Mouse (Mus musculus) heart, embryonic 16.5 days (tissue): ENCODE results near the gene Epb41. TPM values are rescaled to one million over a fixed set of nuclear protein-coding genes. Genes with fewer than 3 reads are reported as not detected.

Experiments used
- ATAC-seq: fragments of 200-750 bp; cut with Nextera tagmentation; replicated peaks from 2 replicates; pipeline ENCODE4 v1.8.0; 2017; ENCODE audit warnings: moderate number of reproducible peaks; ENCODE audit not compliant: insufficient read depth, low FRiP score; ENCODE audit errors: extremely low read depth
- H3K27ac ChIP-seq: fragments of 300-500 bp; sonication (generic); 2 replicates; pipeline ENCODE4 v1.5.1; 2014; ENCODE audit warnings: mild to moderate bottlenecking, low read length, control low read depth, moderate library complexity
- H3K27me3 ChIP-seq: fragments of 300-500 bp; sonication (generic); 2 replicates; pipeline ENCODE4 v1.6.1; 2014; ENCODE audit warnings: low read length, mixed read lengths; ENCODE audit not compliant: control insufficient read depth, insufficient read depth
- H3K36me3 ChIP-seq: fragments of 300-500 bp; sonication (generic); 2 replicates; pipeline ENCODE4 v1.6.1; 2014; ENCODE audit not compliant: control insufficient read depth, insufficient read depth
- H3K4me1 ChIP-seq: fragments of 300-500 bp; sonication (generic); 2 replicates; pipeline ENCODE4 v1.6.1; 2014; ENCODE audit warnings: low read length, mixed read lengths; ENCODE audit not compliant: control insufficient read depth, insufficient read depth
- H3K4me2 ChIP-seq: fragments of 300-500 bp; sonication (generic); 2 replicates; pipeline ENCODE4 v1.6.1; 2014; ENCODE audit warnings: low read depth, mild to moderate bottlenecking, control low read depth, low read length
- H3K4me3 ChIP-seq: fragments of 300-500 bp; sonication (generic); 2 replicates; pipeline ENCODE4 v1.5.1; 2014; ENCODE audit warnings: mild to moderate bottlenecking, control low read depth, low read length
- H3K9ac ChIP-seq: fragments of 300-500 bp; sonication (generic); 2 replicates; pipeline ENCODE4 v1.6.1; 2014; ENCODE audit warnings: low read length, control low read depth
- H3K9me3 ChIP-seq: fragments of 300-500 bp; sonication (generic); replicated peaks from 2 replicates; pipeline ENCODE4 v1.6.1; 2016; ENCODE audit warnings: low read length; ENCODE audit not compliant: control insufficient read depth
- WGBS: fragments of 180-500 bp; shearing (Covaris S2); extraction: QIAGEN DNeasy Blood & Tissue Kit; methylation state at CpG from one replicate; pipeline ENCODE4 v1.1.7; 2014; 5-methylcytosine and 5-hydroxymethylcytosine counted together
- polyA plus RNA-seq: library from polyadenylated mRNA; unstranded; fragments of >200 nt; fragmentation: Nextera tagmentation; extraction: Ambion mirVana; gene quantifications from 2 replicates; pipeline ENCODE4 v1.2.1, GENCODE M21; 2015

The Epb41 gene
- polyA plus RNA-seq, 1 experiment from 2014 or later = 67.4 TPM

- H3K27me3 ChIP-seq = no peaks in the 10 kb centered on the region
- H3K4me1 ChIP-seq = peaks cover 8% of the 10 kb centered on the region
- 15% methylated on average over 4 of the region's 4 CpGs for WGBS
- no peak overlapping the region for H3K4me3 ChIP-seq
- ATAC-seq = no peak
- H3K4me2 ChIP-seq = no peak overlapping the region
- no peaks in the 10 kb centered on the region for H3K9me3 ChIP-seq
- no peak overlapping the region for H3K27ac ChIP-seq
- H3K36me3 ChIP-seq = peaks cover 18% of the 10 kb centered on the region
- no peak overlapping the region for H3K9ac ChIP-seq
Observed at GRCm38 (mm10) chr4:131977201-131977600, 97.9 kb downstream of the Epb41 start.

GRCm38 (mm10) chr4:131970244-131970853 lies 104.8 kb downstream of the Epb41 start:
- Histone ChIP-seq H3K27ac (no peak overlapping the region), H3K9ac (no peak overlapping the region), H3K4me3 (no peak overlapping the region), H3K36me3 (peaks cover 24% of the 10 kb centered on the region), H3K4me2 (no peak overlapping the region), H3K4me1 (peaks cover 12% of the 10 kb centered on the region), H3K9me3 (no peaks in the 10 kb centered on the region), H3K27me3 (no peaks in the 10 kb centered on the region)
- WGBS = 76% methylated on average over 7 of the region's 7 CpGs
- no peak for ATAC-seq

- H3K9me3 ChIP-seq = no peaks in the 10 kb centered on the region
- peaks cover 21% of the 10 kb centered on the region for H3K36me3 ChIP-seq
- no peak for ATAC-seq
- H3K4me1 ChIP-seq = peaks cover 4% of the 10 kb centered on the region
- no peak overlapping the region for H3K9ac ChIP-seq
- no peak overlapping the region for H3K4me3 ChIP-seq
- 86% methylated on average over 2 of the region's 2 CpGs for WGBS
- H3K27me3 ChIP-seq = no peaks in the 10 kb centered on the region
- H3K4me2 ChIP-seq = no peak overlapping the region
- no peak overlapping the region for H3K27ac ChIP-seq
Observed at GRCm38 (mm10) chr4:131968873-131969272, 106.2 kb downstream of the Epb41 start.

- no peak for ATAC-seq
- H3K9me3 ChIP-seq = no peaks in the 10 kb centered on the region
- H3K4me3 ChIP-seq = no peak overlapping the region
- WGBS = 85% methylated on average over 3 of the region's 3 CpGs
- H3K36me3 ChIP-seq = peaks cover 9% of the 10 kb centered on the region
- no peak overlapping the region for H3K9ac ChIP-seq
- no peak overlapping the region for H3K27ac ChIP-seq
- no peak overlapping the region for H3K4me2 ChIP-seq
- H3K4me1 ChIP-seq = no peaks in the 10 kb centered on the region
- H3K27me3 ChIP-seq = no peaks in the 10 kb centered on the region
Observed at GRCm38 (mm10) chr4:131957161-131957560, 118.0 kb downstream of the Epb41 start.

- no peaks in the 10 kb centered on the region for H3K9me3 ChIP-seq
- 61% methylated on average over 8 of the region's 8 CpGs for WGBS
- H3K4me2 ChIP-seq = no peak overlapping the region
Observed at GRCm38 (mm10) chr4:131950657-131951056, 124.5 kb downstream of the Epb41 start.

GRCm38 (mm10) chr4:131949903-131950302 lies 125.2 kb downstream of the Epb41 start:
- no peak overlapping the region for H3K27ac ChIP-seq
- no peak for ATAC-seq
- 51% methylated on average over 5 of the region's 5 CpGs for WGBS
- H3K9ac ChIP-seq = no peak overlapping the region
- H3K9me3 ChIP-seq = no peaks in the 10 kb centered on the region
- no peak overlapping the region for H3K4me2 ChIP-seq
- peaks cover 2% of the 10 kb centered on the region; the same call in 1 of the 2 replicates for H3K4me1 ChIP-seq
- no peaks in the 10 kb centered on the region for H3K27me3 ChIP-seq
- peaks cover 3% of the 10 kb centered on the region; the same call in 1 of the 2 replicates for H3K36me3 ChIP-seq
- H3K4me3 ChIP-seq = no peak overlapping the region

More at GRCm38 (mm10) chr4:131950657-131951056, 124.5 kb downstream of the Epb41 start:
- H3K4me3 ChIP-seq = no peak overlapping the region
- no peak overlapping the region for H3K27ac ChIP-seq
- H3K9ac ChIP-seq = no peak overlapping the region
- H3K27me3 ChIP-seq = no peaks in the 10 kb centered on the region
- no peak for ATAC-seq
- H3K4me1 ChIP-seq = peaks cover 2% of the 10 kb centered on the region; the same call in 1 of the 2 replicates
- H3K36me3 ChIP-seq = peaks cover 7% of the 10 kb centered on the region

GRCm38 (mm10) chr4:131947848-131948247 lies 127.3 kb downstream of the Epb41 start:
- ATAC-seq = no peak
- peaks cover 2% of the 10 kb centered on the region for H3K4me1 ChIP-seq
- H3K9ac ChIP-seq = no peak overlapping the region
- H3K9me3 ChIP-seq = no peaks in the 10 kb centered on the region
- no peak overlapping the region for H3K4me3 ChIP-seq
- H3K36me3 ChIP-seq = no peaks in the 10 kb centered on the region
- no peak overlapping the region for H3K4me2 ChIP-seq
- no peaks in the 10 kb centered on the region for H3K27me3 ChIP-seq
- no peak overlapping the region for H3K27ac ChIP-seq
- 92% methylated on average over 11 of the region's 11 CpGs for WGBS

- no peak overlapping the region for H3K4me3 ChIP-seq
- no peak for ATAC-seq
Observed at GRCm38 (mm10) chr4:131940846-131941245, 134.3 kb downstream of the Epb41 start.

GRCm38 (mm10) chr4:131939459-131939858 lies 135.7 kb downstream of the Epb41 start:
- WGBS = 73% methylated on average over 2 of the region's 2 CpGs
- peaks cover 7% of the 10 kb centered on the region; the same call in 1 of the 2 replicates for H3K36me3 ChIP-seq
- H3K9ac ChIP-seq = no peak overlapping the region
- H3K4me1 ChIP-seq = no peaks in the 10 kb centered on the region; the same call in 1 of the 2 replicates
- H3K4me2 ChIP-seq = no peak overlapping the region
- no peaks in the 10 kb centered on the region for H3K9me3 ChIP-seq
- ATAC-seq = no peak
- H3K27me3 ChIP-seq = no peaks in the 10 kb centered on the region
- H3K4me3 ChIP-seq = no peak overlapping the region
- H3K27ac ChIP-seq = no peak overlapping the region

More at GRCm38 (mm10) chr4:131940846-131941245, 134.3 kb downstream of the Epb41 start:
- H3K9me3 ChIP-seq = no peaks in the 10 kb centered on the region
- H3K4me2 ChIP-seq = no peak overlapping the region
- 89% methylated on average over 4 of the region's 4 CpGs for WGBS
- H3K27me3 ChIP-seq = no peaks in the 10 kb centered on the region
- H3K27ac ChIP-seq = no peak overlapping the region
- peaks cover 2% of the 10 kb centered on the region; the same call in 1 of the 2 replicates for H3K4me1 ChIP-seq
- no peaks in the 10 kb centered on the region for H3K36me3 ChIP-seq
- no peak overlapping the region for H3K9ac ChIP-seq
